11 mouse cellular contexts compared by ENCODE assay signal in the genomic region with DNA sequence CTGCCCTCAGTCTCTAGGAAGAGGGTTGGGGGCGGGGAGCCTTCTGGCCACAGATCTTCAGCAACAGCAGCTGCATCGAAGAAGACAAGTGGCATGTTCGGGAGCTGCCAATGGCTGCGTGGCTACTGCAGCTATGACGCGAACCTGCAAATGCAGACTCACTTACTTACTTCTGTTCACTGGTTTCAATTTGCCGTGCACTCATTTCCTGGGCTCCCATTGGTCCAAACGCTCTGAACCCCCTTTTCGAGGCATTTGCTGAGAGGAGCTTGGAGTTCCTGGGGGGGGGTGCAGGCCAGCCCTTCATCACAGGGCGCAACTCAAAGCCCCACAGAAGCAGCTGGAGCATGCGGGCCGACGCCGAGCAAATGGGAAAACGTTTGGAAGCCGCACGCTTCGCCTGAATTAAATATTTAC.
DNase-seq lines count a peak whose midpoint lies in the region; ATAC-seq and TF ChIP-seq lines count a peak whose summit lies in the region.
"Had no signal": no experiment of that assay in that cellular context is flagged by ENCODE, and none has a peak within 500 bp of the region (broad histone marks: within the 10 kb centered on the region; RNA-seq: fewer than 3 reads in every experiment).

No protein-coding gene starts in this region.

- H3K4me3 ChIP-seq in hindbrain, postnatal 0 days (ENCODE audit: low read length), result no peak overlapping the region
- no peak overlapping the region for H3K4me3 ChIP-seq in hindbrain, embryonic 10.5 days
- no peak overlapping the region for H3K4me3 ChIP-seq in intestine, embryonic 15.5 days (replicated peaks)
- H3K4me3 ChIP-seq: liver, embryonic 13.5 days had no signal

- 0 out of 2 replicates have a peak, but pooled peaks have one; percentile 24 for ATAC-seq in hindbrain, postnatal 0 days
- peak; percentile 39; the same call in 1 of the 2 replicates for ATAC-seq in intestine, embryonic 15.5 days

- H3K27me3 ChIP-seq in hindbrain, postnatal 0 days (ENCODE audit: insufficient read depth, low read length), result no peaks in the 10 kb centered on the region
- peaks cover 64% of the 10 kb centered on the region for H3K27me3 ChIP-seq in hindbrain, embryonic 10.5 days (ENCODE audit: insufficient read depth, poor library complexity, severe bottlenecking)
- no peaks in the 10 kb centered on the region; the same call in 1 of the 2 replicates for H3K27me3 ChIP-seq in intestine, embryonic 15.5 days (replicated peaks)
- H3K27me3 ChIP-seq: liver, embryonic 13.5 days had no signal

- no peaks in the 10 kb centered on the region for H3K36me3 ChIP-seq in hindbrain, postnatal 0 days (ENCODE audit: insufficient read depth, low read length)
- no peaks in the 10 kb centered on the region for H3K36me3 ChIP-seq in hindbrain, embryonic 10.5 days
- H3K36me3 ChIP-seq in intestine, embryonic 15.5 days, result no peaks in the 10 kb centered on the region
- H3K36me3 ChIP-seq: liver, embryonic 13.5 days had no signal

- no peaks in the 10 kb centered on the region for H3K9me3 ChIP-seq in hindbrain, postnatal 0 days (ENCODE audit: low read length)
- no peaks in the 10 kb centered on the region for H3K9me3 ChIP-seq in hindbrain, embryonic 10.5 days
- no peaks in the 10 kb centered on the region for H3K9me3 ChIP-seq in intestine, embryonic 15.5 days
- H3K9me3 ChIP-seq: liver, embryonic 13.5 days had no signal

- H3K4me1 ChIP-seq in hindbrain, postnatal 0 days (ENCODE audit: insufficient read depth, low read length), result no peaks in the 10 kb centered on the region
- H3K4me1 ChIP-seq in hindbrain, embryonic 10.5 days (replicated peaks), result no peaks in the 10 kb centered on the region
- no peaks in the 10 kb centered on the region for H3K4me1 ChIP-seq in intestine, embryonic 15.5 days (replicated peaks)

- DNase-seq in hindbrain, postnatal 0 days (ENCODE audit: low spot score), result no peak
- no peak for DNase-seq in hindbrain, embryonic 10.5 days (ENCODE audit: low spot score)
- DNase-seq in MN1 (ENCODE audit: low spot score), result peak; percentile 20
- DNase-seq in right cerebral cortex, postnatal 25 days, result peak; percentile 3
- no peak for DNase-seq in adrenal gland, postnatal 25 days
- DNase-seq in left cerebral cortex, adult 11 months (ENCODE audit: low spot score), result no peak
- DNase-seq in c-Kit-positive CD71-positive TER-119-positive erythroid progenitor cells, embryonic 14.5 days (ENCODE audit: low spot score), result no peak
- DNase-seq: heart, adult 18-20 months; kidney, adult 9 months; liver, embryonic 13.5 days had no signal

- TF ChIP-seq CTCF in hindbrain, postnatal 0 days (IDR thresholded peaks at IDR 0.05; ENCODE audit: low read depth), result no peak

- no peak overlapping the region for H3K4me2 ChIP-seq in hindbrain, postnatal 0 days (ENCODE audit: low read depth, low read length)
- peak overlapping the region; percentile 40 for H3K4me2 ChIP-seq in intestine, embryonic 15.5 days (replicated peaks)
- H3K4me2 ChIP-seq: liver, embryonic 13.5 days had no signal

- no peak overlapping the region for H3K27ac ChIP-seq in hindbrain, postnatal 0 days
- H3K27ac ChIP-seq in hindbrain, embryonic 10.5 days, result no peak overlapping the region
- no peak overlapping the region for H3K27ac ChIP-seq in intestine, embryonic 15.5 days
- H3K27ac ChIP-seq: liver, embryonic 13.5 days had no signal

- no peak overlapping the region for H3K9ac ChIP-seq in hindbrain, postnatal 0 days (replicated peaks; ENCODE audit: low read length)
- H3K9ac ChIP-seq in intestine, embryonic 15.5 days, result no peak overlapping the region
- H3K9ac ChIP-seq: liver, embryonic 13.5 days had no signal

- 54% methylated on average over 18 of the region's 18 CpGs for WGBS in hindbrain, postnatal 0 days
- 65% methylated on average over 18 of the region's 18 CpGs for WGBS in hindbrain, embryonic 10.5 days
- 36% methylated on average over 18 of the region's 18 CpGs for WGBS in intestine, embryonic 15.5 days

Comparison
In these comparisons a context has a peak if more than half of its experiments do, and no peak if none do; other contexts are left out.
1. DNase-seq: peak in MN1 (single experiment) and right cerebral cortex, postnatal 25 days (single experiment); none in hindbrain, postnatal 0 days (single experiment), hindbrain, embryonic 10.5 days (single experiment), adrenal gland, postnatal 25 days (single experiment), left cerebral cortex, adult 11 months (single experiment) and c-Kit-positive CD71-positive TER-119-positive erythroid progenitor cells, embryonic 14.5 days (single experiment).